Mouse (Mus musculus) lung, embryonic 15.5 days (tissue): ENCODE results near the gene Chaf1a. TPM values are rescaled to one million over a fixed set of nuclear protein-coding genes. Genes with fewer than 3 reads are reported as not detected.

Source experiments
- ATAC-seq: fragments of 200-750 bp; cut with Nextera tagmentation; 2 replicates; pipeline ENCODE4 v1.8.0; 2017; ENCODE audit warnings: moderate number of reproducible peaks, borderline replicate concordance; ENCODE audit not compliant: low FRiP score, low TSS enrichment; ENCODE audit errors: extremely low read depth
- H3K27ac ChIP-seq: fragments of 300-500 bp; sonication (generic); 2 replicates; pipeline ENCODE4 v1.5.1; 2015; ENCODE audit warnings: moderate library complexity, mild to moderate bottlenecking, inconsistent platforms
- H3K27me3 ChIP-seq: fragments of 300-500 bp; sonication (generic); 2 replicates; pipeline ENCODE4 v1.6.1; 2015; ENCODE audit warnings: inconsistent platforms
- H3K36me3 ChIP-seq: fragments of 300-500 bp; sonication (generic); 2 replicates; pipeline ENCODE4 v1.6.1; 2015; ENCODE audit warnings: inconsistent platforms
- H3K4me1 ChIP-seq: fragments of 300-500 bp; sonication (generic); 2 replicates; pipeline ENCODE4 v1.6.1; 2015; ENCODE audit warnings: inconsistent platforms
- H3K4me2 ChIP-seq: fragments of 300-500 bp; sonication (generic); 2 replicates; pipeline ENCODE4 v1.6.1; 2015; ENCODE audit warnings: inconsistent platforms, mild to moderate bottlenecking, moderate library complexity
- H3K4me3 ChIP-seq: fragments of 300-500 bp; sonication (generic); 2 replicates; pipeline ENCODE4 v1.5.1; 2015; ENCODE audit warnings: mild to moderate bottlenecking, inconsistent platforms
- H3K9ac ChIP-seq: fragments of 300-500 bp; sonication (generic); 2 replicates; pipeline ENCODE4 v1.6.1; 2015; ENCODE audit warnings: inconsistent platforms
- H3K9me3 ChIP-seq: fragments of 300-500 bp; sonication (generic); 2 replicates; pipeline ENCODE4 v1.6.1; 2016; ENCODE audit warnings: inconsistent platforms
- WGBS: fragments of 180-500 bp; shearing (Covaris S2); methylation state at CpG from one replicate; pipeline ENCODE4 v1.1.7; 2015; 5-methylcytosine and 5-hydroxymethylcytosine counted together
- polyA plus RNA-seq: library from polyadenylated mRNA; unstranded; fragments of >200 nt; fragmentation: Nextera tagmentation; extraction: Ambion mirVana; gene quantifications from 2 replicates; pipeline ENCODE4 v1.2.1, GENCODE M21; 2015

The Chaf1a gene
- polyA plus RNA-seq, 1 experiment from 2014 or later, result 32.4 TPM

DNA sequence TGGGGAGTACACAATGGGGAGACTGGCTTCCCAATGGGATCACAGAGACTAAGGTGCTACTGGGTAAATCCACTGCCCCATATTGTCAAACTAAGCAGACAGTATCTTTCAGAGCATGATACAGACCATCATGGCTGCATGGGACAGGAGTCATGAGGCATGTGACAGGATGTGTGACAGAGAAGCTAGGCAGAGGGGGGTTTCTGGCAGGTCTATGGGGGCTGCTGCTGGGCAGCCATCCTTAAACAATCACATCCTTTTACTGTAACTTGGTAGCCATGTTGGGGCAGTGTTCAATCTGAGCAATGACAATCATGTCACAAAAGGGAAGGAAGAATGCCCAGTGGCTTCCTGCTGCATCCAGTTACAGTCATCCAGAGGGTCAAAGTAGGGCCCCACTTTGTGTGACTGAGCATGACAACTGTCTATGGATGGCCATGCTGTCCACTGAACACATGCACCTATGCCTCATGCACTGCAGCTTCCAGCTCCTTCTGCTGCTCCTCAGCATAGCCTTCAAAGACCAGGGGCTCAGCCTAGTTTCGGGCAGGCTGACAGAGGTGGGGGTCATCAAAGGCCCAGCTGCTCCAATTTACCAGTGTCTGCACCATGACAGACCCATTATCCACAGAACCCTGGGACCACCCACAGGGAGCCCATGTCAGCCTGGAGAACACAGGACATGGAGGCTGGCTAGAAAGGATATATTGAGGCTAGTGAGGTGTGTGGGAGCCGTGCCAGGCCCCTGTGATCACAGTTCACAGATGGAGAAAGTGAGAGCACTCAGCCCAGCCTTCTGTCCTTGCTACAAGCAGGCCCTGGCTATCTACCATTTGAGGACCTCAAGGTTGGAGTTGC, 17.9 kb upstream of the Chaf1a start:
- Histone ChIP-seq H3K9ac (no peak overlapping the region), H3K27me3 (no peaks in the 10 kb centered on the region), H3K4me1 (peaks cover 3% of the 10 kb centered on the region; the same call in 1 of the 2 replicates), H3K9me3 (no peaks in the 10 kb centered on the region), H3K4me2 (no peak overlapping the region), H3K27ac (no peak overlapping the region), H3K36me3 (peaks cover 27% of the 10 kb centered on the region), H3K4me3 (no peak overlapping the region)
- ATAC-seq, result no peak
- 77% methylated on average over 2 of the region's 2 CpGs for WGBS

DNA sequence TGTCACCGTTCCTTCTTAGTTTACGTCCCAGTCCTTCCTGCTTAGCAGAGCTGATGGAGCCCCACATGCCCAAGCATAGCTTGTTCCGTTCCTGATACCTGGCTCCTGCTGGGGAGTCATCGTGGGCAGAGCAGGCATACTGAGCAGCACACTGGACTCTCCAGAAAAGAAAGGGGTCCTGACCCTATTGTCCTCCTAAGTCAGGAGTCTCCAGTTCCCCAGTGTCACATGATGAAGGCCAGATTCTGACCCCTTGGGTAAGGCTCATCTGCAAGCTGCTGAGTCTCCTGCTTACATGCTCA, 17.3 kb upstream of the Chaf1a start:
- Histone ChIP-seq H3K9ac (no peak overlapping the region), H3K4me2 (no peak overlapping the region), H3K9me3 (no peaks in the 10 kb centered on the region), H3K4me3 (no peak overlapping the region), H3K4me1 (peaks cover 3% of the 10 kb centered on the region; the same call in 1 of the 2 replicates), H3K36me3 (peaks cover 26% of the 10 kb centered on the region), H3K27me3 (no peaks in the 10 kb centered on the region), H3K27ac (no peak overlapping the region)
- ATAC-seq, result no peak
- WGBS, result 89% methylated on average over 4 of the region's 4 CpGs

DNA sequence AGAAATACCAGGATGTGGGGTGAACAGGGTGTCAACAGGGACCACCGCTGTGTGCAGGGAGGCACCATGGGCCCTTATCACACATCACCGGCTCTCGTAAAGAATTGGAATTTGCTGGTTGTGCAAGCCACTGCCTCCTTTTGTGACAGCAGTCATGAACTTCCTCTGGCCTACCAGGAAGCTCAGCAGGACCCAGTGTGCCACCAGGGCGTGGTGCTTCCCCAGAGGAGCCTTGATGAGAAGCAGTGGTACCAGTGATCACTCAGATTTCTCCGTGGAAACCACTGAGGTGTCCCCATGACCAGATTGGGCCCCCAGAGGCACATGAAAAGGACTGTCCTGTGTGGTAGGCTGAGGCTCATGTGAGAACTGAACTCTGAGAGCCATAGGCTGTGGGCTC, 16.9 kb upstream of the Chaf1a start:
- H3K9me3 ChIP-seq, result no peaks in the 10 kb centered on the region
- no peak overlapping the region for H3K27ac ChIP-seq
- H3K4me1 ChIP-seq, result peaks cover 3% of the 10 kb centered on the region; the same call in 1 of the 2 replicates
- no peak overlapping the region for H3K4me3 ChIP-seq
- peaks cover 21% of the 10 kb centered on the region for H3K36me3 ChIP-seq
- H3K27me3 ChIP-seq, result no peaks in the 10 kb centered on the region
- H3K9ac ChIP-seq, result no peak overlapping the region
- ATAC-seq, result no peak
- WGBS, result 77% methylated on average over 5 of the region's 5 CpGs
- H3K4me2 ChIP-seq, result no peak overlapping the region

DNA sequence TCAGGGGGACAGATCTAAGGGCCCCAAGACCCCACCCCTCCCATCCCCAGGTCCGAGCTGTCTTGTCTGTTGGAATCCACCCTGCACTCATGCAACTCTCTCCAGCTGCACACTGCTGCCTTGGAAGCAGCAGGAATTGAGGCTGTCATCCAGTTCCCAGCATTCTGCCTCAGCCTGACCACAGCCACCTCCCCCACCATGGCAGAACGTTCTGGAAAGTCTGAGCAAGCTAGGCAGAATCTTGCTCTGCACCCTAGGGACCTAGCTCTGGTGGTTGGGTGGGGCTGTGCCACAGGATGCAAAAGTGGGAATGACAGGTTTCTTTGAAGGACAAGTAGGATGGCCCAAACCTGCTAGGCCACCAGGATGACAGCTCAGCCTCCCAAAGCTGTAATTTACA, 15.8 kb upstream of the Chaf1a start:
- Histone ChIP-seq H3K36me3 (peaks cover 11% of the 10 kb centered on the region; the same call in 1 of the 2 replicates), H3K4me3 (no peak overlapping the region), H3K4me1 (peaks cover 3% of the 10 kb centered on the region; the same call in 1 of the 2 replicates), H3K27ac (no peak overlapping the region), H3K27me3 (no peaks in the 10 kb centered on the region), H3K9me3 (no peaks in the 10 kb centered on the region), H3K9ac (no peak overlapping the region), H3K4me2 (no peak overlapping the region)
- 76% methylated on average over 2 of the region's 2 CpGs for WGBS
- ATAC-seq, result no peak

DNA sequence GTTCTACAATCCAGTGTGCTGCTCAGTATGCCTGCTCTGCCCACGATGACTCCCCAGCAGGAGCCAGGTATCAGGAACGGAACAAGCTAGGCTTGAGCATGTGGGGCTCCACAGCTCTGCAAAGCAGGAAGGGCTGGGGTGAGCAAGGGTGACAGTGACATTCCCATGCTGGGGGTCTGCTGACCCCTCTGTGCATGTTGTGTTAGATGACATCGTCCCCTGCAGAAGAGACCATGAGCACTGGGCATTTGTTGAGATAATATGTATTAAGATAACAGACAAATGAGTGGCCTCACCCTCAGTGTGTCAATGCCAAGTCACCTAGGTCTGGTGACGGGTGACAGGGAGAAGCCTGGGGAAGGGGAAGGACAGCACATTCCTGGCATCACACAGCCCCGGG, 15.3 kb upstream of the Chaf1a start:
- Histone ChIP-seq H3K9me3 (no peaks in the 10 kb centered on the region), H3K9ac (no peak overlapping the region), H3K27me3 (no peaks in the 10 kb centered on the region), H3K4me2 (no peak overlapping the region), H3K36me3 (0 out of 2 replicates have a peak, but pooled peaks cover 9% of the 10 kb centered on the region), H3K4me1 (peaks cover 3% of the 10 kb centered on the region; the same call in 1 of the 2 replicates), H3K27ac (no peak overlapping the region), H3K4me3 (no peak overlapping the region)
- ATAC-seq, result no peak
- 60% methylated on average over 5 of the region's 5 CpGs for WGBS

DNA sequence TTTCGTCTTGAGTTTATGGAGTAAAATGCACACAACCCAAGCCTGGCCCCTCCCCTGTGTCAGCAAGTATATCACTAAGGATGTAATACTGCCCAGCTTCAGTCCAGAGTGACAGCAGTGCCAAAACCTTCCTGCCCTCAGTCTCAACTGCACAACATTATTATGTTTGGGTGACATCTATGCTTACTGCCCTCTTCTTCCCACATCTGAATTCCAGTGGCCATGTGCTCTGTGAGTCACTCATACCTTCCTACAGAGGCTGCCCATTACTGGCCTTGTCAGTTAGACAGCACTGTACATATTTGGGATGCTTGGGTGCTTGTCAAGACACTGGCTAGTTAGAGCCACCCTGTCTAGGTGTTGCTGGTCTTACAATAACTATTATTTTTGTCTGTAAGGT, 13.9 kb upstream of the Chaf1a start:
- Histone ChIP-seq H3K36me3 (peaks cover 15% of the 10 kb centered on the region; the same call in 1 of the 2 replicates), H3K9ac (no peak overlapping the region), H3K4me1 (peaks cover 9% of the 10 kb centered on the region; the same call in 1 of the 2 replicates), H3K4me3 (no peak overlapping the region), H3K27me3 (no peaks in the 10 kb centered on the region), H3K9me3 (no peaks in the 10 kb centered on the region), H3K27ac (no peak overlapping the region), H3K4me2 (no peak overlapping the region)
- WGBS, result 43% methylated on average over 1 of the region's 1 CpGs
- ATAC-seq, result no peak

DNA sequence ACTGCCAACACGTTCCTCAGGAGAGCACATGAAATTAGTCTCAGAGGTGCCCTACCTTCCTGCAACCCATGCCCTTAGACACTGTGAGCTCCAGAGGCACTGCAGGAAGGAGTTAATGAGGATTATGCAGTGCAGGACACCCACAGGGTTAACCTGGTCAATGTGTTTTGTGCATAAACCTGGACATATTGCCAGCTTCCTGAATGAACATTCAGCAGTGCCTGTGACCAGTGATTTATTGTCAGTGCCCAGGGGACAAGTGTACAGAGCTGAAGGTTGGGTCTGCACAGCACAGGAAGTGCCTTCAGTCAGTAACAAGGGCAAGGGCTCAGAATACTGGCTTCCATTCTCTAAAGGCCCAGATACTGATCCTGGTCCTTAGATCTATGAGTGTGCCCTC, 13.4 kb upstream of the Chaf1a start:
- WGBS, result 64% methylated on average over 1 of the region's 1 CpGs
- Histone ChIP-seq H3K9me3 (no peaks in the 10 kb centered on the region), H3K4me1 (peaks cover 9% of the 10 kb centered on the region; the same call in 1 of the 2 replicates), H3K9ac (no peak overlapping the region), H3K27ac (no peak overlapping the region), H3K4me2 (no peak overlapping the region), H3K27me3 (no peaks in the 10 kb centered on the region), H3K36me3 (peaks cover 15% of the 10 kb centered on the region; the same call in 1 of the 2 replicates), H3K4me3 (no peak overlapping the region)
- no peak for ATAC-seq

DNA sequence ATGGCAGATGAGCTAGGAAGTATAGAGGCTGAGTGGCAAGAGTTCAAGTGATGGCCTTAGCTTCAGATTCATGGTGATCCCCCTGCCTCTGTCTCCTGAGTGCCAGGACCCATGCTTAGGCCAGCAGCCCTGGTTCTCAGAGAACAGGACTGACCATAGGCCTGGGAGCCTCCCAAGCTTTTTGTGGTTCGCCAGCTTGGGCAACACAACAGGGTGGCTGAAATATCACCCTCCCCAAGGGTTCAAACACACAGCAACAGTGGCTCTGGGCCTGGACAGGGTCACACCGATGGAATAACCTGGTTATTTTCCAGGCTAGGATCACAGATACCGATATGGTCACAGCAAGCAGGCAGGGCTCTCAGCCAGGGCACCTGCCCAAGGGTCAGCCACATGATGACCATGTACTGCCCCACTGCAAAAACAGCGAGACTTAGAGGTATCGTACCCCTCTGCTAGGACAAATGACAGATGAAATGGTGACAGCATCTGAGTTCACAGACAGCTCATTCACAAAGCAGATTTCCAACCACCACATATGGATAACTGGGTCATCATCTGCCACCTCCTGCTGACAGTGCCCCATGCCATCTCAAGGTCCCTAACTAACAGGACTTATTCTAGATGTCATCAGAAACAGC, 12.3 kb upstream of the Chaf1a start:
- WGBS, result 86% methylated on average over 5 of the region's 5 CpGs
- H3K4me1 ChIP-seq, result peaks cover 16% of the 10 kb centered on the region

DNA sequence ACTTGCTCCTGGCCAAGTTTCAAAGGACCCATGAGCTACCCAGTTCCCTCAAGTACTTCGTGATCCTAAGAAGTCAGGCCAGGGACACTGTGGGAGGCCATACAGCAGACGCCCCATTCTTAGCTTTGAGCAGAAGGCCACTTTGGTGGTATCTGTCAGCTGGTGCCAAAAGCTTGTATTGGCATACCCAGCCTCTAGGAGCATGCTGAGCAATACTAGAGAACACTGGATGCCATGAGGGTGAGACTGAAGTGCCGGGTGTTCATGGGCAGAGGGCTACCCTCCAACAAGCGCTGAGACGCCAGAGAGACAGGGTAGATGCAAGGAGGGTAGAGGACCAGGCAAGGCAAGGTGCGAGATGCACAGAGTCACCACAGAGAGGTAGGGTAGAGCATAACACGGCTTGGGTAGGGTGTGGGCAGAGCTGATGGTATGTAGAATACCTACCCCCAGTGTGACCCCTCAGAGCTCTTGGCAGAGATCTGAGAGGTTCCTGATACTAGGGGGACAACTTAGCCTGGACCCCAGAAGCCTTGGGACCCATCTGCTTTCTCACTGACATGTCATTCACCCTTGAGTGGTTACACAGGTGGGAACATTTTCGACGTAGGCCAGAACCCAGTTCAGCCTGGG, 9.9 kb upstream of the Chaf1a start:
- H3K4me1 ChIP-seq, result peaks cover 37% of the 10 kb centered on the region
- H3K4me3 ChIP-seq, result no peak overlapping the region
- H3K27ac ChIP-seq, result no peak overlapping the region
- no peaks in the 10 kb centered on the region for H3K27me3 ChIP-seq
- peaks cover 21% of the 10 kb centered on the region; the same call in 1 of the 2 replicates for H3K36me3 ChIP-seq
- H3K9ac ChIP-seq, result no peak overlapping the region
- no peaks in the 10 kb centered on the region for H3K9me3 ChIP-seq
- WGBS, result 88% methylated on average over 9 of the region's 9 CpGs
- no peak overlapping the region for H3K4me2 ChIP-seq
- ATAC-seq, result no peak

More for the DNA sequence above, 12.3 kb upstream of the Chaf1a start:
- no peak overlapping the region for H3K4me3 ChIP-seq
- no peaks in the 10 kb centered on the region for H3K9me3 ChIP-seq
- no peak overlapping the region for H3K27ac ChIP-seq
- no peak overlapping the region for H3K4me2 ChIP-seq
- peaks cover 15% of the 10 kb centered on the region; the same call in 1 of the 2 replicates for H3K36me3 ChIP-seq
- H3K27me3 ChIP-seq, result no peaks in the 10 kb centered on the region
- H3K9ac ChIP-seq, result no peak overlapping the region
- no peak for ATAC-seq

DNA sequence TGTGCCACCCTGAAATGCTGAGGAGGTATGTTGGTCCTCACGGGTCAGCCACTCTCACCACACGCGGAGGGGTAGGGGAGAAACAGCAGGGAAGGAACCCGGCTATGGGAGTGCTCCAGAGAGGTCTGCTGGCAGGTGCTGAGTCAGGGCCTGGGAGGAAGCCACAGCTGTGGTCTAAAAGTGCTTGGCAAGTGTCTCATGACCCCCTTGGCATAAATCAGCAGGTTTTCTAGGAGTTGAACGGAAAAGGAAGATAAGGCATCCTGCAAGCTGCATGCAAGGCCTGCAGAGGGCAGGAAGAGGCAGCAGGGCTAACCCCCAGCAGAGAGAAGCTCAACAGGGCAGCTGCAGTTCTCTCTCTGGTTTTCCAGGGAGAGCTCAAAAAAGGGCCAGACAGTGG, 9.3 kb upstream of the Chaf1a start:
- H3K4me3 ChIP-seq, result no peak overlapping the region
- peaks cover 40% of the 10 kb centered on the region for H3K4me1 ChIP-seq
- no peaks in the 10 kb centered on the region for H3K27me3 ChIP-seq
- 49% methylated on average over 5 of the region's 5 CpGs for WGBS
- peaks cover 21% of the 10 kb centered on the region; the same call in 1 of the 2 replicates for H3K36me3 ChIP-seq
- H3K9me3 ChIP-seq, result no peaks in the 10 kb centered on the region
- ATAC-seq, result no peak
- no peak overlapping the region for H3K4me2 ChIP-seq
- no peak overlapping the region for H3K27ac ChIP-seq
- H3K9ac ChIP-seq, result no peak overlapping the region

DNA sequence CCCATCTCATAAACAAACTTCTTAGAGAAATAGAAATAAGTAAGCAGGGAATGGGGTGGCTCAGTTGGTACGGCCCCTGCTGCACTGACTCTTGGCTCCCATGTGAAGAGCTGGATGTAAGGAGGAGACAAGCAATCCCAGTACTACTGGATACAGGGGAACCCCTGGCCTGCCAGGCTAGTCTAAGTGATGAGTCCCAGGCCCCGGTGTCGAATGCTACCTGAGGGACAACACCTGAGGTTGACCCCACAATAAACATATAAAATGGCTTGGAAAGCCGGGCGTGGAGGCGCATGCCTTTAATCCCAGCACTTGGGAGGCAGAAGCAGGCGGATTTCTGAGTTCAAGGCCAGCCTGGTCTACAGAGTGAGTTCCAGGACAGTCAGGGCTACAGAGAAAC, 8.8 kb upstream of the Chaf1a start:
- 88% methylated on average over 7 of the region's 7 CpGs for WGBS
- Histone ChIP-seq H3K27ac (no peak overlapping the region), H3K27me3 (no peaks in the 10 kb centered on the region), H3K4me2 (no peak overlapping the region), H3K9me3 (no peaks in the 10 kb centered on the region), H3K36me3 (peaks cover 21% of the 10 kb centered on the region; the same call in 1 of the 2 replicates), H3K4me3 (no peak overlapping the region), H3K9ac (no peak overlapping the region), H3K4me1 (peaks cover 40% of the 10 kb centered on the region)
- no peak for ATAC-seq
